Comparison of ENCODE assay signal across 9 mouse cellular contexts in the genomic region with DNA sequence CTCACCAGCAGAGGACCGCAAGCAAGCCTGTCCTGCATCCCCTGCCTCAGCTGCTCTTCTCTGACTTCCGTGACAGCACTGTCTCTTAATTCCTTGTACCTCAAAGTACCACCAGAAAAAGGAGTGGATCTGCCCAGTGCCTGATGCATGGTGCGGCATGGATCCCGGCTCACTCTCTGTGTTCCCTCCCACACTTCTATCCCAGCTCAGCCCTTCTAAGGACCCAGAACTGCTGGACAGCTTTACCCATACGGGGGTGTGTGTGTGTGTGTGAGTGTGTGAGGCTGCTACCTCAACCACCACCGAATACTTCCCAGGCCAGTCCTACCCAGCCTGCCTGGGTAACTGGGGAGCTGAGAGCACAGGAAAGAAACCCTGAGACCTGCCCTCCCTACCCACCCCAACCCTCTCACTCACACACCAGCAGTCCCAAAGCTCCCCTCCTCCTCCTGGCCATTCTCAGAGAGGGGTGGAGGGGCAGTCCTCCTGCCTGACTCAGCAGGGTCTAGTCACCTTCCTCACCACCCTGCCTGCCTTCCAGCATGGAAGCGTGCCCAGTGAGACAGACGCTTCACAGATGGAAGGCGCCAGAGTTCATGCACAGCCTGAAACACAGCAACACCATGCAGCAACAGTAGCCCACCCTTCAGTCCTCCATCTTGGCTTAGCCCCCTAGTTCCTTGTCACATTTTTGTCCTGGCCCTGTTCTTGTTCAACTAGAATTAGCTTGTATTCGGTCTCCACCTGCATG. TPM values are rescaled to one million over a fixed set of nuclear protein-coding genes. Genes with fewer than 3 reads are reported as not detected.
DNase-seq lines count a peak whose midpoint lies in the region; ATAC-seq and TF ChIP-seq lines count a peak whose summit lies in the region.
"Had no signal": no experiment of that assay in that cellular context is flagged by ENCODE, and none has a peak within 500 bp of the region (broad histone marks: within the 10 kb centered on the region; RNA-seq: fewer than 3 reads in every experiment).

No protein-coding gene starts in this region.

- no peaks in the 10 kb centered on the region for H3K9me3 ChIP-seq in intestine, embryonic 15.5 days
- H3K9me3 ChIP-seq: heart, embryonic 10.5 days had no signal

- H3K9ac ChIP-seq in intestine, embryonic 15.5 days, result no peak overlapping the region

- no peak for TF ChIP-seq CTCF in kidney, adult 2 months (conservative IDR thresholded peaks at IDR 0.05; ENCODE audit: insufficient read depth, insufficient read length, low read depth, low read length)

- H3K4me3 ChIP-seq in kidney, adult 2 months (ENCODE audit: insufficient read depth, low read depth, low read length), result no peak overlapping the region
- no peak overlapping the region for H3K4me3 ChIP-seq in intestine, embryonic 15.5 days (replicated peaks)
- H3K4me3 ChIP-seq: heart, embryonic 10.5 days had no signal

- WGBS in kidney, adult 2 months, result 68% methylated on average over 10 of the region's 10 CpGs
- 86% methylated on average over 10 of the region's 10 CpGs for WGBS in intestine, embryonic 15.5 days

- peak; percentile 31 to 42 for DNase-seq in cerebellum, adult 18-20 months
- no peak for DNase-seq in cerebellum, adult 11-12 months
- peak; percentile 53 for DNase-seq in kidney, adult 2 months
- DNase-seq in kidney, adult 18-20 months, result no peak
- DNase-seq in ZHBTc4 (ENCODE audit: low read depth, low spot score), result peak; percentile 30
- no peak for DNase-seq in spleen, postnatal 36 days (ENCODE audit: low spot score in 2 of 2)
- no peak for DNase-seq in lung, postnatal 14 days

- peak overlapping the region; percentile 33; the same call in 1 of the 2 replicates for H3K27ac ChIP-seq in kidney, adult 2 months (ENCODE audit: insufficient read depth, low read depth, low read length)
- H3K27ac ChIP-seq in intestine, embryonic 15.5 days, result no peak overlapping the region
- H3K27ac ChIP-seq: heart, embryonic 10.5 days had no signal

- H3K27me3 ChIP-seq in kidney, adult 2 months (replicated peaks; ENCODE audit: control insufficient read depth, insufficient read depth, low read length), result no peaks in the 10 kb centered on the region
- H3K27me3 ChIP-seq in intestine, embryonic 15.5 days (replicated peaks), result no peaks in the 10 kb centered on the region

- peak; percentile 31; the same call in 1 of the 2 replicates for ATAC-seq in intestine, embryonic 15.5 days

- peaks cover 1% of the 10 kb centered on the region; the same call in 1 of the 2 replicates for H3K36me3 ChIP-seq in kidney, adult 2 months (ENCODE audit: control insufficient read depth, insufficient read depth, low read length)
- peaks cover 21% of the 10 kb centered on the region for H3K36me3 ChIP-seq in intestine, embryonic 15.5 days

- TF ChIP-seq POLR2A in kidney, adult 2 months (IDR thresholded peaks at IDR 0.05; ENCODE audit: low read depth, low read length), result no peak

- no peak overlapping the region for H3K4me2 ChIP-seq in intestine, embryonic 15.5 days (replicated peaks)

- peaks cover 16% of the 10 kb centered on the region for H3K4me1 ChIP-seq in kidney, adult 2 months (ENCODE audit: control insufficient read depth, insufficient read depth, low read length)
- peaks cover 5% of the 10 kb centered on the region; the same call in 1 of the 2 replicates for H3K4me1 ChIP-seq in intestine, embryonic 15.5 days (replicated peaks)

RNA-seq across cellular contexts. Expression of a gene that starts 16.7 kb away (rescaled TPM):
- polyA plus RNA-seq in kidney, adult 2 months (2012; rRNA removed), result 541 and 684 TPM in 2 replicates
- polyA plus RNA-seq in intestine, embryonic 15.5 days (2015; fragmentation: Nextera tagmentation; extraction: Ambion mirVana), result 295 and 300 TPM in 2 replicates

RNA-seq across cellular contexts. Expression of a gene that starts 41.9 kb away (rescaled TPM):
- polyA plus RNA-seq in kidney, adult 2 months (2012; rRNA removed), result 5.5 and 5.7 TPM in 2 replicates
- polyA plus RNA-seq in intestine, embryonic 15.5 days (2015; fragmentation: Nextera tagmentation; extraction: Ambion mirVana), result 24.8 and 30.0 TPM in 2 replicates

Comparison
In these comparisons a context has a peak if more than half of its experiments do, and no peak if none do; other contexts are left out.
1. DNase-seq: peak in cerebellum, adult 18-20 months (2 of 2), kidney, adult 2 months (single experiment) and ZHBTc4 (single experiment); none in cerebellum, adult 11-12 months (single experiment), kidney, adult 18-20 months (single experiment), spleen, postnatal 36 days (0 of 2) and lung, postnatal 14 days (single experiment).